Mouse (Mus musculus): ENCODE measurements at regions not wholly inside any gene's neighbourhood (a gene's known extent, or its start where the extent isn't known, plus 50 kb on each side); places are given as distances from the start of the nearest gene placed in this dataset.

GRCm38 (mm10) chr13:37550584-37550983 lies 205.6 kb downstream of the Ly86 start:
- ATAC-seq (no peak), DNase-seq (ENCODE audit: low spot score) (no peak)
- no peak overlapping the region for H3K4me2 ChIP-seq (ENCODE audit: low read depth, low read length)
- no peak for TF ChIP-seq CTCF (IDR thresholded peaks at IDR 0.05; ENCODE audit: low read depth)
- no peak overlapping the region for H3K9ac ChIP-seq (replicated peaks; ENCODE audit: low read length)
- no peak overlapping the region for H3K4me3 ChIP-seq (ENCODE audit: low read length)
- no peaks in the 10 kb centered on the region for H3K9me3 ChIP-seq (ENCODE audit: low read length)
- H3K27ac ChIP-seq: no peak overlapping the region
- no peaks in the 10 kb centered on the region for H3K4me1 ChIP-seq (ENCODE audit: insufficient read depth, low read length)
- H3K36me3 ChIP-seq (ENCODE audit: insufficient read depth, low read length): no peaks in the 10 kb centered on the region
- no peaks in the 10 kb centered on the region for H3K27me3 ChIP-seq (ENCODE audit: insufficient read depth, low read length)
- 53% methylated on average over 4 of the region's 4 CpGs for WGBS

- WGBS: 62% methylated on average over 5 of the region's 5 CpGs
- Histone ChIP-seq H3K27ac (no peak overlapping the region), H3K36me3 (ENCODE audit: insufficient read depth, low read length) (no peaks in the 10 kb centered on the region), H3K27me3 (ENCODE audit: insufficient read depth, low read length) (no peaks in the 10 kb centered on the region), H3K9ac (replicated peaks; ENCODE audit: low read length) (no peak overlapping the region), H3K4me1 (ENCODE audit: insufficient read depth, low read length) (no peaks in the 10 kb centered on the region), H3K9me3 (ENCODE audit: low read length) (no peaks in the 10 kb centered on the region), H3K4me2 (ENCODE audit: low read depth, low read length) (no peak overlapping the region), H3K4me3 (ENCODE audit: low read length) (no peak overlapping the region)
- DNase-seq (ENCODE audit: low spot score) (no peak), ATAC-seq (no peak)
- TF ChIP-seq CTCF (IDR thresholded peaks at IDR 0.05; ENCODE audit: low read depth): no peak
These were observed 208.4 kb downstream of the Ly86 start for GRCm38 (mm10) chr13:37553392-37553791.

- no peaks in the 10 kb centered on the region for H3K36me3 ChIP-seq (ENCODE audit: insufficient read depth, low read length)
- no peak for ATAC-seq
- no peak for TF ChIP-seq CTCF (IDR thresholded peaks at IDR 0.05; ENCODE audit: low read depth)
These were observed 212.2 kb downstream of the Ly86 start for GRCm38 (mm10) chr13:37557183-37557582.

GRCm38 (mm10) chr13:37557766-37558165 lies 212.8 kb downstream of the Ly86 start:
- H3K9me3 ChIP-seq (ENCODE audit: low read length): no peaks in the 10 kb centered on the region
- ATAC-seq: no peak
- TF ChIP-seq CTCF (IDR thresholded peaks at IDR 0.05; ENCODE audit: low read depth): no peak
- no peak overlapping the region for H3K4me3 ChIP-seq (ENCODE audit: low read length)
- no peak for DNase-seq (ENCODE audit: low spot score)
- no peaks in the 10 kb centered on the region for H3K27me3 ChIP-seq (ENCODE audit: insufficient read depth, low read length)
- WGBS: 82% methylated on average over 5 of the region's 5 CpGs
- no peak overlapping the region for H3K27ac ChIP-seq
- H3K4me2 ChIP-seq (ENCODE audit: low read depth, low read length): no peak overlapping the region
- no peaks in the 10 kb centered on the region for H3K36me3 ChIP-seq (ENCODE audit: insufficient read depth, low read length)
- no peak overlapping the region for H3K9ac ChIP-seq (replicated peaks; ENCODE audit: low read length)
- peaks cover 6% of the 10 kb centered on the region for H3K4me1 ChIP-seq (ENCODE audit: insufficient read depth, low read length)

More at GRCm38 (mm10) chr13:37557183-37557582, 212.2 kb downstream of the Ly86 start:
- no peak for DNase-seq (ENCODE audit: low spot score)
- H3K4me2 ChIP-seq (ENCODE audit: low read depth, low read length): no peak overlapping the region
- no peaks in the 10 kb centered on the region for H3K27me3 ChIP-seq (ENCODE audit: insufficient read depth, low read length)
- no peak overlapping the region for H3K4me3 ChIP-seq (ENCODE audit: low read length)
- H3K27ac ChIP-seq: no peak overlapping the region
- WGBS: 76% methylated on average over 8 of the region's 8 CpGs
- H3K4me1 ChIP-seq (ENCODE audit: insufficient read depth, low read length): peaks cover 6% of the 10 kb centered on the region
- H3K9ac ChIP-seq (replicated peaks; ENCODE audit: low read length): no peak overlapping the region
- no peaks in the 10 kb centered on the region for H3K9me3 ChIP-seq (ENCODE audit: low read length)

- WGBS: 59% methylated on average over 5 of the region's 5 CpGs
These were observed 214.0 kb downstream of the Ly86 start for GRCm38 (mm10) chr13:37559056-37559455.

GRCm38 (mm10) chr13:37559706-37560313 lies 214.8 kb downstream of the Ly86 start:
- H3K4me2 ChIP-seq (ENCODE audit: low read depth, low read length): no peak overlapping the region
- TF ChIP-seq CTCF (IDR thresholded peaks at IDR 0.05; ENCODE audit: low read depth): no peak
- no peaks in the 10 kb centered on the region for H3K9me3 ChIP-seq (ENCODE audit: low read length)
- no peak overlapping the region for H3K27ac ChIP-seq
- H3K4me3 ChIP-seq (ENCODE audit: low read length): no peak overlapping the region
- DNase-seq (ENCODE audit: low spot score): no peak
- H3K9ac ChIP-seq (replicated peaks; ENCODE audit: low read length): no peak overlapping the region
- ATAC-seq: 0 out of 2 replicates have a peak, but pooled peaks have one; percentile 8
- peaks cover 6% of the 10 kb centered on the region for H3K4me1 ChIP-seq (ENCODE audit: insufficient read depth, low read length)
- 74% methylated on average over 7 of the region's 7 CpGs for WGBS
- H3K27me3 ChIP-seq (ENCODE audit: insufficient read depth, low read length): no peaks in the 10 kb centered on the region
- no peaks in the 10 kb centered on the region for H3K36me3 ChIP-seq (ENCODE audit: insufficient read depth, low read length)

More at GRCm38 (mm10) chr13:37559056-37559455, 214.0 kb downstream of the Ly86 start:
- H3K36me3 ChIP-seq (ENCODE audit: insufficient read depth, low read length): no peaks in the 10 kb centered on the region
- no peak for DNase-seq (ENCODE audit: low spot score)
- no peak overlapping the region for H3K9ac ChIP-seq (replicated peaks; ENCODE audit: low read length)
- H3K4me3 ChIP-seq (ENCODE audit: low read length): no peak overlapping the region
- no peak for TF ChIP-seq CTCF (IDR thresholded peaks at IDR 0.05; ENCODE audit: low read depth)
- no peak for ATAC-seq
- no peak overlapping the region for H3K4me2 ChIP-seq (ENCODE audit: low read depth, low read length)
- H3K4me1 ChIP-seq (ENCODE audit: insufficient read depth, low read length): peaks cover 6% of the 10 kb centered on the region
- no peak overlapping the region for H3K27ac ChIP-seq
- no peaks in the 10 kb centered on the region for H3K9me3 ChIP-seq (ENCODE audit: low read length)
- H3K27me3 ChIP-seq (ENCODE audit: insufficient read depth, low read length): no peaks in the 10 kb centered on the region

- ATAC-seq (peak; percentile 51; the same call in 1 of the 2 replicates), DNase-seq (ENCODE audit: low spot score) (peak; percentile 55)
- TF ChIP-seq CTCF (IDR thresholded peaks at IDR 0.05; ENCODE audit: low read depth): no peak
- no peak overlapping the region for H3K4me2 ChIP-seq (ENCODE audit: low read depth, low read length)
- H3K36me3 ChIP-seq (ENCODE audit: insufficient read depth, low read length): no peaks in the 10 kb centered on the region
- no peak overlapping the region for H3K27ac ChIP-seq
- H3K9me3 ChIP-seq (ENCODE audit: low read length): no peaks in the 10 kb centered on the region
- no peak overlapping the region for H3K9ac ChIP-seq (replicated peaks; ENCODE audit: low read length)
- peaks cover 6% of the 10 kb centered on the region for H3K4me1 ChIP-seq (ENCODE audit: insufficient read depth, low read length)
- 24% methylated on average over 9 of the region's 9 CpGs for WGBS
- no peaks in the 10 kb centered on the region for H3K27me3 ChIP-seq (ENCODE audit: insufficient read depth, low read length)
- H3K4me3 ChIP-seq (ENCODE audit: low read length): no peak overlapping the region
These were observed 215.4 kb downstream of the Ly86 start for GRCm38 (mm10) chr13:37560387-37560786.

Data from hindbrain, postnatal 0 days (tissue).